21 mouse cellular contexts compared by ENCODE assay signal in genomic region chr15:82579071-82579470, GRCm38 (mm10). TPM values are rescaled to one million over a fixed set of nuclear protein-coding genes. Genes with fewer than 3 reads are reported as not detected.
DNase-seq lines count a peak whose midpoint lies in the region; ATAC-seq and TF ChIP-seq lines count a peak whose summit lies in the region.
"Had no signal": no experiment of that assay in that cellular context is flagged by ENCODE, and none has a peak within 500 bp of the region (broad histone marks: within the 10 kb centered on the region; RNA-seq: fewer than 3 reads in every experiment).

No protein-coding gene starts in this region.

- no peak for TF ChIP-seq CTCF in kidney, adult 2 months (conservative IDR thresholded peaks at IDR 0.05; ENCODE audit: insufficient read depth, insufficient read length, low read depth, low read length)

- H3K36me3 ChIP-seq in kidney, adult 2 months (ENCODE audit: control insufficient read depth, insufficient read depth, low read length) = no peaks in the 10 kb centered on the region
- no peaks in the 10 kb centered on the region for H3K36me3 ChIP-seq in kidney, embryonic 15.5 days
- H3K36me3 ChIP-seq: embryonic facial prominence, embryonic 13.5 days; forebrain, embryonic 12.5 days; heart, embryonic 12.5 days; hindbrain, embryonic 10.5 days had no signal

- no peak overlapping the region for H3K9ac ChIP-seq in kidney, embryonic 15.5 days
- H3K9ac ChIP-seq: embryonic facial prominence, embryonic 13.5 days; forebrain, embryonic 12.5 days; heart, embryonic 12.5 days; hindbrain, embryonic 14.5 days had no signal

- peak; percentile 0 for DNase-seq in embryo, embryonic 10.5 days (ENCODE audit: low spot score)
- no peak for DNase-seq in embryo, embryonic 9.5 days (ENCODE audit: extremely low spot score)
- DNase-seq in kidney, adult 2 months = peak; percentile 23
- peak; percentile 32 to 40 for DNase-seq in kidney, postnatal 4 days
- no peak for DNase-seq in kidney, adult 9 months
- DNase-seq: adrenal gland, postnatal 10 days; cerebellum, adult 11 months; cerebellum, adult 8-10 months; cerebellum, postnatal 25 days; gastrocnemius, postnatal 10 days had no signal

- no peaks in the 10 kb centered on the region for H3K27me3 ChIP-seq in kidney, adult 2 months (replicated peaks; ENCODE audit: control insufficient read depth, insufficient read depth, low read length)
- no peaks in the 10 kb centered on the region for H3K27me3 ChIP-seq in kidney, embryonic 15.5 days
- H3K27me3 ChIP-seq: embryonic facial prominence, embryonic 13.5 days; forebrain, embryonic 12.5 days; heart, embryonic 12.5 days had no signal

- H3K9me3 ChIP-seq in kidney, embryonic 15.5 days (replicated peaks) = no peaks in the 10 kb centered on the region
- H3K9me3 ChIP-seq: embryonic facial prominence, embryonic 13.5 days; forebrain, embryonic 12.5 days; hindbrain, embryonic 10.5 days had no signal

- H3K4me1 ChIP-seq in kidney, adult 2 months (ENCODE audit: control insufficient read depth, insufficient read depth, low read length) = no peaks in the 10 kb centered on the region
- H3K4me1 ChIP-seq in kidney, embryonic 15.5 days = no peaks in the 10 kb centered on the region
- H3K4me1 ChIP-seq: embryonic facial prominence, embryonic 13.5 days; forebrain, embryonic 12.5 days; heart, embryonic 12.5 days; hindbrain, embryonic 10.5 days had no signal

- no peak overlapping the region for H3K4me2 ChIP-seq in kidney, embryonic 15.5 days
- H3K4me2 ChIP-seq: embryonic facial prominence, embryonic 13.5 days; forebrain, embryonic 12.5 days; heart, embryonic 12.5 days; hindbrain, embryonic 14.5 days had no signal

- ATAC-seq in kidney, embryonic 15.5 days (replicated peaks; ENCODE audit: low FRiP score) = no peak
- ATAC-seq: forebrain, embryonic 16.5 days had no signal

- TF ChIP-seq POLR2A in kidney, adult 2 months (IDR thresholded peaks at IDR 0.05; ENCODE audit: low read depth, low read length) = no peak

- 52% methylated on average over 2 of the region's 2 CpGs for WGBS in kidney, adult 2 months
- 60% methylated on average over 2 of the region's 2 CpGs for WGBS in kidney, embryonic 15.5 days

- no peak overlapping the region for H3K27ac ChIP-seq in kidney, adult 2 months (ENCODE audit: insufficient read depth, low read depth, low read length)
- H3K27ac ChIP-seq in kidney, embryonic 15.5 days = no peak overlapping the region
- H3K27ac ChIP-seq: embryonic facial prominence, embryonic 13.5 days; forebrain, embryonic 12.5 days; hindbrain, embryonic 10.5 days; hindbrain, embryonic 14.5 days had no signal

- no peak overlapping the region for H3K4me3 ChIP-seq in kidney, adult 2 months (ENCODE audit: insufficient read depth, low read depth, low read length)
- H3K4me3 ChIP-seq in kidney, embryonic 15.5 days (replicated peaks) = no peak overlapping the region
- H3K4me3 ChIP-seq: embryonic facial prominence, embryonic 13.5 days; forebrain, embryonic 12.5 days; heart, embryonic 12.5 days; hindbrain, embryonic 10.5 days had no signal

RNA-seq across cellular contexts. Expression of gene Cyp2d12, which starts 24.2 kb away (rescaled TPM):
- 54.8 and 67.6 TPM in 2 replicates for polyA plus RNA-seq in kidney, adult 2 months (2012; rRNA removed)
- polyA plus RNA-seq in kidney, embryonic 15.5 days (2015; fragmentation: Nextera tagmentation; extraction: Ambion mirVana) = not detected in 2 replicates
- polyA plus RNA-seq: brain, embryonic 14.5 days; C2C12; embryonic facial prominence, embryonic 13.5 days; forebrain, embryonic 12.5 days; forebrain, embryonic 16.5 days; frontal cortex, adult 2 months; heart, embryonic 12.5 days; heart, embryonic 16.5 days; hindbrain, embryonic 10.5 days; hindbrain, embryonic 14.5 days had no signal

RNA-seq across cellular contexts. Expression of gene Cyp2d34, which starts 41.7 kb away (rescaled TPM):
- 0.04 and 0.06 TPM in 2 replicates for polyA plus RNA-seq in kidney, adult 2 months (2012; rRNA removed)
- not detected in 2 replicates for polyA plus RNA-seq in kidney, embryonic 15.5 days (2015; fragmentation: Nextera tagmentation; extraction: Ambion mirVana)
- polyA plus RNA-seq: brain, embryonic 14.5 days; C2C12; embryonic facial prominence, embryonic 13.5 days; forebrain, embryonic 12.5 days; forebrain, embryonic 16.5 days; frontal cortex, adult 2 months; heart, embryonic 12.5 days; heart, embryonic 16.5 days; hindbrain, embryonic 10.5 days; hindbrain, embryonic 14.5 days had no signal

Comparison
In these comparisons a context has a peak if more than half of its experiments do, and no peak if none do; other contexts are left out.
1. DNase-seq: peak in embryo, embryonic 10.5 days (single experiment), kidney, adult 2 months (single experiment) and kidney, postnatal 4 days (2 of 2); none in embryo, embryonic 9.5 days (single experiment) and kidney, adult 9 months (single experiment).
2. RNA of gene Cyp2d12, which starts 24.2 kb away (polyA plus RNA-seq): 54.8 to 67.6 TPM in kidney, adult 2 months; not detected in kidney, embryonic 15.5 days; every median in the first group is over 10 times any median in the second.